Mouse (Mus musculus): ENCODE measurements around the gene Gm44805.
A peak's percentile ranks its signal among the peaks of the same experiment; 100 is the strongest.

Gene Gm44805

DNA sequence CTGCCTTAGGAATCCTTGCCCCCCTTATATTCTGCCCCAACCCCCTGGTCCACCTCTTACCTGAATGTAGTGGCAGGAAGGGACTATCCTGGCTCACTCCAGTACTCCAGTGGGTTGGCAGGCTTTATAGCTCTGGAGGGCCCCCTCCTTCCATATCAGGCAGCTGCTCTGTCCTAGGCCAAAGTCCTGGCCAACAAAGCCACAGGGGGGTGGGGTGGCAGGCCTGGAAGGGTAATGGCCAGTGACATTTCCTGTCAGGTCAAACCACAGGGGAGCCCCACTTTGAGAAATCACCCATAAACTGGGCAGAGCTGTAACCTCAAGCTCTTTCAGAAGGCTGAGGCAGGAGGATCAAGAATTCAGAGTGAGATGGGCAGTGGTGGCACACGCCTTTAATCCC, 4.6 kb downstream of the Gm44805 start:
- no peak for DNase-seq (ENCODE audit: low spot score)

- no peak for DNase-seq (ENCODE audit: low spot score)
Measured at GRCm38 (mm10) chr7:19675824-19676223, 5.4 kb downstream of the Gm44805 start.

DNA sequence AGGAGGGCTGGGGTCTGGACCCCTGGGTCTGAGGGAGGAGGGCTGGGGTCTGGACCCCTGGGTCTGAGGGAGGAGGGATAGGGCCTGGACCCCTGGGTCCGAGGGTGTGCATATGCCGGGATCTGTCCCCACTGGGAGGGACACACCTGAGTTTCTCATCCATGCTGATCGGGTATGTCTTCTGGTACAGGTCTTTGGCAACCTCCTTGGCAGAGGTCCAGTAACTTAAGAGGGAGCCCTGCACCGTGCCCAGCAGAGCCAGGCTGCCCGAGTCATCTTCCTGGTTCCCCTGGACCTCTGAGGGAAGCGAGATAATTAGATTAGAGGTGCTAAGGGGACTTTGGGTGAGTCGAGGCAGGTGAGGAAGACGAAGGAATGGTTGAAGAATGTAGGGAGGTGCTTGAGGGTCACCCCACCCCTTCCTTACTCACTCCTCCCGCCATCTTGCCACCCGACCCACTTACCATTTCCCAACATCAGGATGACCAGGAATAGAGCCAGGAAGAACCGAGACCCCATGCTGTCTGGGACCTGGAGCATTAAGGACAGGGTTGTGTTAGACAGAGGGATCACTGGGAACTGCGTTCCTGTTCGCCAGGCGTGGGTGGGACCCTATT, 8.0 kb downstream of the Gm44805 start:
- no peak for DNase-seq (ENCODE audit: low spot score)

DNA sequence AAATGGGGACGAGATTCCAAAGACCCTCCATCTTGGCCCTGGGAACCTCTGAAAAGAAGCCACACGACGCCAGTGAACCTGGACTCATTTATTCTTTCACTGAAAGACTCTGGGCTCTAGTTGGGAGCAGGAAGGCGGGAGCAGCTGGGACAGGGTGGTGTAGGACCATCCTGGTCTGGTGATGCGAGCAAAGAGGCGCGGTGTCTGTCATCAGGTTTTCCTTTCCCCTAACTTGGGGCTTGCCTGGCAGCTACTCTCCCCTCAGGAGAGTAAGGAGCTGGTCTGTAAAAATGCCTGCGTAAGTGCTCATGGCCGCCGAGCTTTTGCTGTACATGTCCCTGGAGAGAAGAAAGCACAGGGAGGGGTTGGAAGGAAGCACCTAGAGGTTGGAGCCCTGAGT, 9.7 kb downstream of the Gm44805 start:
- DNase-seq (ENCODE audit: low spot score): no peak

DNA sequence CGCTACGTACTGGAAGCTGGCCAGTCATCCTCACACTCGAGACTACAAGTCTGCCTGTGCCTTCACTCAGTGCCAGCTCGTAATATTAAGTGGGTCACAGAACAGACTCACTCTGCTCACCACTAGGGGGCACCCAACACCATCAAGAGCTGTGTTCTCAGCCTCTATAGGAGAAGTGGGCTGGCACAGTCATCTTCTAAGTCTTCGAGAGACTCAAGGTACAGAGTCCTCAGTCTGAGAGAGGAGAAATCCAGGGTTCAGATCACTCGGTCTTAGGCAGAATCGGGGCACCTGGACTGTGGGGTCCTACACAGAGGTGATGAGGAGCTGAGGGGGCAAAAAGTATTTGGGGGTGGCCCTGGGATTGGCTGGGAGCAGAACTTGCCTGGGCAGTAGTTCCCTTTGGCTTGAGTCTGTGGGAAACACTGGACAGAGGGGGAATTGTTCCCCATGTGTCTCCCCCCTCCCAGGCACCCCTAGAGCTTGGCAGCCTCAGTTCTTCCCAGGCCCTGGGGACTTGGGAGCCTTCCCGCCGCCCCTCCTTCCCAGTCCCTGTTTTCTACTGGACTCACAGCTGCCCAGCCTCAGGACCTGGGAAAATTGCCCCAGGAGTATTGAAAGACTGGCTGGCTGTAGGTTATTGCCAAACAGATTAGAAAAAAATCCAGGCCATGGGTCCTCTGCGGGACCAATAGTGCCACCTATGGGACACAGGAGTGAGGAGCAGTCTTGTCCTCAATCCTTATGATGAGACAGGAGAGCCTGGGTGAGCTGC, 12.1 kb downstream of the Gm44805 start:
- DNase-seq (ENCODE audit: low spot score): peak; percentile 73

DNA sequence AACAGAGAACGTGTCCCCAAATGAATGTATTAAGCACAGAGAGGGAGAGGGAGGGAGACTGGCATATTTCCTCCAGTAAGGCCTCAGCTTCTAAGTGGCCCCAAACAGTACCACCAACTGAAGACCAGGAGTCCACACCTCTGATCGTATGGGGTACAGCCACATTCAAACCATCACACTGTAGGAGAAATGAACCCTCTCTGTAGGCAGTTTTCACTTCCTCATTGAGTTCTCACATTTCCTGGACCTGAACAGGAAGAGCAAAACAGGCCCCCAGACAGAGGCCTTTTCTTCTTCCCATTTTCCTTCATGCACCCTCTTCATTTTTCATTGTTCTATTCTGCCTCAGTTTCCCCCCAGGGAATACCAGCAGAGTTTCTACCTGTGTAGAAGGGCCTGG, 13.8 kb downstream of the Gm44805 start:
- no peak for DNase-seq (ENCODE audit: low spot score)

DNA sequence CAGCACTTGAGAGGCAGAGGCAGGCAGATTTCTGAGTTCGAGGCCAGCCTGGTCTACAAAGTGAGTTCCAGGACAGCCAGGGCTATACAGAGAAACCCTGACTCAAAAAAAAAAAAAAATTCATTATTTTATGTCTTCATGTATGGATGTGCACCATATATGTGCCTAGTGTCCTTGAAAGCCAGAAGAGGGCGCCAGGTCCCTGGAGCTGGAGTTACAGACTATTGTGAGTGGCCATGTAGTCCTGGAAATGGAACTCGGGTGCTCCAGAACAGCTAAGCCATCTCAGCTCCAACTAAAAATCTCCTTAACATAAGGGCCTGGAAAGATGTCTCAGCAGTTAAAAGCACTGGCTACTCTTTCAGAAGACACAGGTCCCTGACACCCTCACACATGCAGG, 14.5 kb downstream of the Gm44805 start:
- no peak for DNase-seq (ENCODE audit: low spot score)

DNA sequence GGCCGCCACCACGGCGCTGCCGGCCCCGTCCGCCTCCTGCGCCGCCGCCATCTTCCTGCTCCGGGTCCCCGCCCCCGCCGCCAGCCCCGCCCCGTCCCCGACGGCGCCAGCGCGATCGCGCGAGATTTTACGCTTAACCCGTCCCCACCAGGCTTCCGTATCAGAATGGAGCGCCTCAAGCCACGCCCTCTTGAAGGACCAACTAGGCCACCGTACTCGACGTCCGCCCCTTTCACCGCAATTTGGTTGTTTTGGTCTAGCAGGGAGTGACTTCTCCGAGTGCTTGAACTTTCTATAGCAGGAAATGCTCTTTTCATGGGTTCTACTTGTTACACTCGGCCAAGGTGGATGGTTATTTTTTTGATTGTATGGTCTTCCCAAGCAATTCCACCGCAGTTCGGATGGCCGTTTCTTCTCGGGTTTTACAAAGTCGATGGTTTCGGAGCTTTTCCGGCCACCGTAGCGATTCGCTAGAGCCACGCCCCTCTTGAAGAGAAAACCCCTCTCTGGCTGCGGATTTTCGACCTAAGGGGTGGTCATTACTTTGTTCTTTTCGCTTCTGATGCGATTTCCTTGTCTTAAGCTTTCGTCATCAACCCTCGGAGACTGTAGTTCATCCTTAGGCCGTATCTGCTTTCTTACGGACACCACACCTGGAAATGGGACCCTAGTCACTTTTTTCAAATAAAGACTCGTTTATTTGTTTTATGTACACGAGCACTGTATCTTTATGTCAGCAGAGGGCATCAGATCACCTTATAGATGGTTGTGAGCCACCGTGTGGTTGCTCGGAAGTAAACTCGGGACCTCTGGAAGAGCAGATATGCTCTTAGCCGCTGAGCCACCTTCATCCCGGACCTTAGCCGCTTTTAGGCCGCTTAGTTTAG, 16.0 kb downstream of the Gm44805 start, which contains the start of gene Clptm1:
Clptm1 (minus strand) TSS at position 79 of the 887 bp plus-strand sequence.
- DNase-seq (ENCODE audit: low spot score): peak; percentile 96

DNA sequence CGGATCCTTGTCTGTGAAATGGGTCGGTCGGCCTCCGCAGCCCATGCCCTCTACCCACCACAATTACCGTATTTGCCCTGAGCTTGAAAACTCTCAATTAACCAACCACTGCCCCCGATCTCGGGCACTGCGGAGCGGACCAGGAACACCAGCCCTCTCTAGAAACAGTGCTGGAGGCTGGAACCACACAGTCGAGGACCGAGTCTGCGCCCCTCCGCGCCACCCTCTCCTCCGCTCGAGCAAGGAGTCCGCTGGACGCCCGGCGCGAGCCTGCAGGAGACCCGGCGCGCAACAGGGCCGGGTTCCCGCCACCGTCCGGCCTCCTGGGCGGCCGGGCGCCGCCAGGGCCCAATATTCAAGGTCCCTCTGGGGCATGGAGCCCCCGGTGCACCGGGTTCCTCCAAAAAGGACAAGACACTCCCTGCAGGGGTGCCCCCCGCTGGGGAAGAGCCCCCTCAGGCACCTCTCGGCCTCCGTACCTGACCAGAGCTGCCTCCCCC, 16.7 kb downstream of the Gm44805 start:
- DNase-seq (ENCODE audit: low spot score): no peak

DNA sequence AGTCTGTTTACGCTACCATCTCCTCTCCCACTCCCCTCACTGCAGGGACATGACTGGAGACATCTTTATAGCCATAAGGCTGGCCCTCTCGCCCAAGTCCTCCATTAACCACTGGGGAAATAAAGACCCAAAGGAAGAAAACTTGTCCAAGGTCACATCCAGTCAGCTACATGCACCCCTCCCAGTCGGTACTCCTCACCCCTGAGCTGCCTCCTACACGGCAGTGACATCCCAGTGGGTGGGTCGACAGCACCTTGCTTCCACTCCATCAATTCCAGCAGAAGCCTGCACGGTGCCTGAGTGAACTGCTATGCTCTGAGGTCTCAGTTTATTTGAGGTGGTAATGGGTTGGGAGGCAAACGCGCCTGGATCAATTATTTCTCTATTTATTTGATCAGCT, 17.3 kb downstream of the Gm44805 start:
- peak; percentile 17 for DNase-seq (ENCODE audit: low spot score)

DNA sequence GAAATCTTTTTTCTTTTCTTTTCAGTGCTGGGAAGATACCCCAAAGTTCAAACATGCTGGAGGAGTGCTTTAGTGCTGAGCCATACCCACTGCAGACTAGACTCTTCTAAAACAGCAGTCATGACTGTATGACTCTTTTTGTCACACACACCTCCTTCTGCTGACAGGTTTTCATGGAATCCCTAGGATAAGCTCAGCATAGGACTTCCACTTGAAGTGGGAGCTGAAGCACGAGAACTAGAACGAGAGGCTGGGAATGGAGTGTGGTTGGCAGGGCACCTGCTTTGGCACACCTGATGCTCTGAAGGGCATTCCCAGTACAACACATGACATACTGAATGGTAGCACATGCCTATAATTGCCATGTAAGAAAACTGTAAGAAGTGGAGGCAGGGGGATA, 28.6 kb downstream of the Gm44805 start:
- no peak for DNase-seq (ENCODE audit: low spot score)

- DNase-seq (ENCODE audit: low spot score): no peak
Measured at GRCm38 (mm10) chr7:19651063-19651786, 30.0 kb downstream of the Gm44805 start.

DNA sequence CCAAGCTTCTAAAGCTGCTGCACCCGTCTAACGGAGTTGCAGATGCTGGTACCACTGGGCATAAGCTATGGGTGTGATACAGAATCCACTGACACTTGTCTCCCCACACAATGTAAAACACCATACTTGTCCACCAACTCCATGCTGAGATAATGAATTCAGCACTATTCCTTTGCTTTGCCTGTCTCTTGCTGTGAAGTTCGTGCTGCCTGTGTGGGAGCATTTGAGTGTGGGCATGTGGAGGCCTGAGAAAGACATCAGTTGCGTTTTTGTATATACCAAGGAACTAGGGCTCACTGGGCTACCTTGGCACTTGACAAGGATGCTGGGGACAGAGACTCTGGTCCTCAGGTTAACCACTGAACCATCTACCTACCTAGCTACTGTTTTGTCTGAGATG, 40.0 kb downstream of the Gm44805 start:
- no peak for DNase-seq (ENCODE audit: low spot score)

DNA sequence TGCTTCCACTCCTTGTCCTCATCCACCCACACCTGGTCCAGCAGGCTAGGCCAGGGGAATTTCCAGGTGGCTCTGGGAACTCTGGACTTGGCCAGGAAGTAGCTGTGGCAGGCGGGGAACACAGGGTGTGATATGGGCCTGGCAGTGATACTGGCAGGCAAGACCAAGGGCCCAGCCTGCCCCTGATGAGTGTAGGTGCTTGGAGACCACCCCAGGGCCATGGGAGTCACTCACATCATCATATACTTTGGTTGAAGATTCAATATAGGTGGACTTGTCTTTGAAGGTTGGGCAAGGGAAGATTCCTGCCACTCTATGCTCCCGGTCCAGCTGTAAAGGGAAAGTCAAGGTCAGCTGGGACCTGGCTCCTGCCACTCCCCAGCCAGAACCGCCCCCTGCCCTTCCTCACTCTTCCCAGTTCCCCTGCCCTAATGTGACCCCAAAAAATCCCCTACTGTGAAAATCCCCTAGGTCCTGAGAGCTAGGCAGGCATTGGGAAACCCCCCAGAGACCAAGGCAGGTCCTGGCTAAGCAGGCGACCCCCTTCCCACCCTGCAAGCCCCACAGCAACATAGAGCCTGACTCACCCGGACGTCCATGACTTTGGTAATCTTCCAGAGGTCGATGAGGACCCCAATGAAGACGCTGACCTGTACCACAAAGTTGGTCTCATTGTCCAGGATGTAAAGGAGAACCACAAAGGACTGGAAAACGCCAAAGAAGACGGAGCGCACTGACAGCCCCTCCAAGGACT, 46.0 kb downstream of the Gm44805 start:
- DNase-seq (ENCODE audit: low spot score): no peak

DNA sequence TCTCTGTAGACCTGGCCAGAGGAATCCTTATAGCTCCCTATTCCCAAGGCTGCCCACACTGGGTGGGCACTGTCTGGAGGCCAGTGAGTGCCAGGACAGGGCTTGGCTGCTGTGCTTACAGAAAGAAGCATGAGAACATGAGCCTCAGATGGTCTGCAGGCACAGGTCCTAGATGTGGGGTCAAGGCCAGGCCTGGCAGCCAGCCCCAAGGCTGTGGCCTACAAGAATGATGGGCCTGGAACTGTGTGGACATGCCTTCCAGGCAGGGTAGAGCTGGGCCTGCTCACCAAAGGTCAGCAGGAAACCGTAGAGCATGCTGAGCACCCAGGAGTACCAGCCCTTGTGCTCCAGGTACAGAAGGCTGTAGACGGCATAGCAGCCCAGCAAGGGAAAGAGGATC, 46.6 kb downstream of the Gm44805 start:
- DNase-seq (ENCODE audit: low spot score): no peak

GRCm38 (mm10) chr7:19633855-19634254, 47.4 kb downstream of the Gm44805 start:
- no peak for DNase-seq (ENCODE audit: low spot score)

DNA sequence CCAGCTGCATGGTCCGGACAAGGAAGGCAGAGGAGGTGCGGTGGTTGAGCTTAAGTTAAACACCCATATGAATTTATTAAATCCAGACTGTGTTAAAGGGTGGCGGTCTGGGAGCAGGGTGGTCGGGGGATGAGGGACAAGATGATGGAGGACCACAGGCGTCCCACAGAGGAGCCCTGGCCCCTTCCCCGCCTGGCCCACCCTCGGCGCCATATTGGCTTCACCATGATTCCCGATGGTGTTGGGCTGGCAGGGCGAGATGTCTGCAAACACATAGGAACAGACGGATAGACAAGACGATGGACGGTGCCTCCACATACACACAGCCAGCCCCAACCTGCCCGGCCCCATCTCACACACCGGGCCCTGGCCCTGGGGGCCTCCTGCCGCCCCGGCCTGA, 48.0 kb downstream of the Gm44805 start:
- no peak for DNase-seq (ENCODE audit: low spot score)

- no peak for DNase-seq (ENCODE audit: low spot score)
Measured at GRCm38 (mm10) chr7:19632720-19633119, 48.5 kb downstream of the Gm44805 start.

- no peak for DNase-seq (ENCODE audit: low spot score)
Measured at GRCm38 (mm10) chr7:19632275-19632674, 48.9 kb downstream of the Gm44805 start.

GRCm38 (mm10) chr7:19629361-19629734, 51.9 kb downstream of the Gm44805 start, which contains the start of gene Relb:
TSS of gene Relb (minus strand) at chr7:19629438.
- peak; percentile 79 for DNase-seq (ENCODE audit: low spot score)
